Mouse (Mus musculus) cerebral cortex, adult 2 months (tissue): ENCODE data around the gene Comt.

Source experiments
- WGBS: fragments of 180-500 bp; shearing (Covaris S2); methylation state at CpG from one replicate; pipeline ENCODE4 v1.1.7; 2018; 5-methylcytosine and 5-hydroxymethylcytosine counted together

Comt gene

GRCm38 (mm10) chr16:18426802-18427280, at the start of gene Comt:
Gene Comt, minus strand, starts transcription at chr16:18426852.
- 52% methylated on average over 5 of the region's 5 CpGs for WGBS

- WGBS = 78% methylated on average over 2 of the region's 2 CpGs
Observed at GRCm38 (mm10) chr16:18474021-18474420, 47.4 kb upstream of the Comt start.

- whole genome bisulfite sequencing = 93% methylated on average over 8 of the region's 8 CpGs
Observed at GRCm38 (mm10) chr16:18472976-18473375, 46.3 kb upstream of the Comt start.

GRCm38 (mm10) chr16:18472416-18472815, 45.8 kb upstream of the Comt start:
- WGBS = 90% methylated on average over 4 of the region's 4 CpGs

GRCm38 (mm10) chr16:18471976-18472375, 45.3 kb upstream of the Comt start:
- 92% methylated on average over 6 of the region's 6 CpGs for WGBS

GRCm38 (mm10) chr16:18471381-18471955, 44.8 kb upstream of the Comt start:
- WGBS = 88% methylated on average over 11 of the region's 11 CpGs

GRCm38 (mm10) chr16:18470829-18471228, 44.2 kb upstream of the Comt start:
- 45% methylated on average over 1 of the region's 1 CpGs for WGBS

- WGBS = 48% methylated on average over 3 of the region's 3 CpGs
Observed at GRCm38 (mm10) chr16:18464271-18464670, 37.6 kb upstream of the Comt start.

GRCm38 (mm10) chr16:18462598-18462997, 35.9 kb upstream of the Comt start:
- WGBS = 73% methylated on average over 8 of the region's 8 CpGs

GRCm38 (mm10) chr16:18462031-18462430, 35.4 kb upstream of the Comt start:
- 90% methylated on average over 9 of the region's 9 CpGs for whole genome bisulfite sequencing

- 97% methylated on average over 3 of the region's 3 CpGs for WGBS
Observed at GRCm38 (mm10) chr16:18460826-18461225, 34.2 kb upstream of the Comt start.

- WGBS = 49% methylated on average over 11 of the region's 11 CpGs
Observed at GRCm38 (mm10) chr16:18459955-18460370, 33.3 kb upstream of the Comt start.

GRCm38 (mm10) chr16:18459335-18459954, 32.8 kb upstream of the Comt start:
- WGBS = 60% methylated on average over 12 of the region's 12 CpGs

- WGBS = 85% methylated on average over 6 of the region's 6 CpGs
Observed at GRCm38 (mm10) chr16:18455407-18455806, 28.8 kb upstream of the Comt start.

GRCm38 (mm10) chr16:18453846-18454245, 27.2 kb upstream of the Comt start:
- 73% methylated on average over 5 of the region's 5 CpGs for WGBS

- WGBS = 48% methylated on average over 8 of the region's 8 CpGs
Observed at GRCm38 (mm10) chr16:18452361-18452862, 25.8 kb upstream of the Comt start.

GRCm38 (mm10) chr16:18451486-18452181, 25.0 kb upstream of the Comt start:
- 46% methylated on average over 9 of the region's 9 CpGs for whole genome bisulfite sequencing

GRCm38 (mm10) chr16:18449005-18449404, 22.4 kb upstream of the Comt start:
- 92% methylated on average over 4 of the region's 4 CpGs for WGBS

- WGBS = 80% methylated on average over 6 of the region's 6 CpGs
Observed at GRCm38 (mm10) chr16:18448104-18448503, 21.5 kb upstream of the Comt start.

- WGBS = 11% methylated on average over 8 of the region's 8 CpGs
Observed at GRCm38 (mm10) chr16:18443385-18443841, 16.8 kb upstream of the Comt start.

- WGBS = 90% methylated on average over 6 of the region's 6 CpGs
Observed at GRCm38 (mm10) chr16:18436128-18436527, 9.5 kb upstream of the Comt start.

GRCm38 (mm10) chr16:18433341-18433920, 6.8 kb upstream of the Comt start:
- WGBS = 96% methylated on average over 5 of the region's 5 CpGs
